Mouse (Mus musculus) mesoderm, embryonic 11.5 days (tissue): ENCODE measurements at regions not wholly inside any gene's neighbourhood (a gene's known extent, or its start where the extent isn't known, plus 50 kb on each side); places are given as distances from the start of the nearest gene placed in this dataset.

Experiments
- DNase-seq: peaks from one replicate; pipeline ENCODE4 v3.0.0-alpha.2; 2012; ENCODE audit warnings: low read depth, low spot score

- DNase-seq = no peak
Observed at GRCm38 (mm10) chr1:61316736-61317135, 321.9 kb upstream of the Pard3b start.

GRCm38 (mm10) chr1:61318042-61318441 is 320.6 kb upstream of the Pard3b start:
- no peak for DNase-seq

DNA sequence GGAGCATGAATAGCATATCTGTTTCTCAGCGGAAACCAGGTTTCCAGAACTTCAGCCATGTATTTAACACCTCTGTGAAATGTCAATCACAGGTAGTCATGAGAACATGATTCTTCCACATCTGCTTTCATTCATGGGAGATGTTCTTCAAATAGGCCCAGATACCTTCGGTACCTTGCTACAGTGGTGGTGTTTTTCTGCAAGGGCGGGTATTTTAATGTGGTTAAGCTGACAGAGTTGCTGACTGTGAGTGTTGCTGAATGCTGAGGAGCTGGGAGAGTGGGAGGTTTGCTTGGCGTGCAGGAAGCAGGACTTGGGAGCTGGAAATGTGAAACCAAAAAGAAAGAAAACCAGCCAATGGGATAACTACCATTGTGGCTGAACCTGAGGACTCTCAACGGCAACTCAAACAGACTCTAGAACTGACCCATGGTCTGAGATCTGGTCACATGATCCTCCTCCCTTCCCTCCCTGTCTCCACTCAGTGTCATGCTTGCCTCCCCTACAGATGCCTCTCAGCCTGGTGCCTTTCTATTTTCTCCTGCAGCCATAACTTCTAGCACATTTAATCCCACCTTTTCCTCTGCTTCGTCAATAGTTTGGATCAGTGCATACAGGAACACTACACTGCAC is 317.0 kb upstream of the Pard3b start:
- DNase-seq = no peak

DNA sequence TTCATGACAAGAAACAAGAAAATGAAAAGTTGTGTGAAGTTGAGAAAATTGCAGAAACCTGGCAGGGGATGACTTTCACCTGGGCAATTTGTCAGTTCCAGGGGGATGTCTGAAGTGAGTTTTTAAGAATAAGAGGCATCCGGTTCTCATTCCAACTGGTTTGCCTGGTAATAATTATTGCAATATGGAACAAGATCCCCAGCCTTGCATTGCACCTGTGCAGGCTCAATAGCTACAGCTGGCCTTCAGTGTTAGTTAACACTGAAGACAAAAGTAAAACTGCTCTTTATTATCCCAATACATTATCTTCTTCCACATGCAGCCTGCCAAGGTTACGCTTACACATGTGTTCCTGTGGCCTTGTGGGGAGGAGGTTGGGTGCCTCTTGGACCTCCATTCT is 307.2 kb upstream of the Pard3b start:
- no peak for DNase-seq

GRCm38 (mm10) chr1:61331906-61332305 is 306.7 kb upstream of the Pard3b start:
- DNase-seq = no peak

- no peak for DNase-seq
Observed at GRCm38 (mm10) chr1:61336367-61336766, 302.3 kb upstream of the Pard3b start.

DNA sequence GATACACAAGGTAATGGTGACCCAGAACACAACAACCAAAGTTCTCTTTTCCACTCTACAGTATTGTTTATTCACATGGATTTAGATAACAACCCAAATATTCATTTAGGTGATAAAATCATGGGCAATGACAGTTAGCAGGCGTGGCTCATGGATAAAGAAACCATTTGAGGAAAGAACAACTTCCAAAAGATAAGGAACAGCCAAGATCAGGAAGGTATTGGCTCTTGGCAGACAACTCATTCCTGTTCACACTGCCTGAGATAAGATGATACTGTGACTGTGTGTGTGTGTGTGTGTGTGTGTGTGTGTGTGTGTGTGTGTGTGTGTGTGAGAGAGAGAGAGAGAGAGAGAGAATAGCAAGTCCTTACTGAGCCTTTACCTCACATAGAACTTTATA is 285.7 kb upstream of the Pard3b start:
- DNase-seq = no peak

DNA sequence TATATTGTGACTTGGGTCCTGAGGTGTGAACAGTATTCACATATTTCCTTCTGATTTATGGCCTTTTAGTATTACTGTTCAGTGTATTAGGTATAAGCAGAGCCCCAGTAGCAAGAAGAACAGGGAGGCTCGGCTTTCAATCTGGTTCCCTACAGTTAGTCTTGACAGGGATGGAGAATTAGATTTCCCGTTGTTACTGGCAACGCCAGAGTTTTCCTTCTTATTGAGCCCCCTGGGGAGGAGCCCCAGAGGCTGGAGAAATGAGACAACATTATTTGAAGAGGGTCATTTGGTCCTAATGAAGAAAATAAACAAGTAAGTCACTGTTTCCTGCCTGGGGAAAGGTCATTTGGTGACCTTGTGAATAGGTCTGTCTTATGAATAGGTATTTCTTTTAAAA is 285.1 kb upstream of the Pard3b start:
- DNase-seq = peak; percentile 56

DNA sequence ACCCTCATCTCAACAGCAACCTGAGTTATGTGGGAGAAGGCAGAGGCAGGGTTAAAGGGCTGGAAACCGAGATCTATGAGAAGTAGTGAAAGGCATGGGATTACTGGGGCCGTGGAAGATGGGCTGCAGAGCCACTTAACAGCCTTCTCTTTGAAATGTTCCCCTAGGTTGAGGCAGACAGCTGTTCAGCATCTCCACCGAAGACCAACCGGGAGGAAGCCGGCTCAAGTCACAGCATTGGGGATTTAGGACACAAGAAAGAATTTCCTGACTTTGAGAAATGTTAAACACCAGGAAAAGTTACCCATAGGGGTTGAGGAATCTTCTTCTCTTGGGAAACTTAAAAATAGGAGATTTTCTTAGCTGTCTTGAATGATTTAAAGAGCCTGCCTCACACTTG is 283.4 kb upstream of the Pard3b start:
- DNase-seq = no peak

DNA sequence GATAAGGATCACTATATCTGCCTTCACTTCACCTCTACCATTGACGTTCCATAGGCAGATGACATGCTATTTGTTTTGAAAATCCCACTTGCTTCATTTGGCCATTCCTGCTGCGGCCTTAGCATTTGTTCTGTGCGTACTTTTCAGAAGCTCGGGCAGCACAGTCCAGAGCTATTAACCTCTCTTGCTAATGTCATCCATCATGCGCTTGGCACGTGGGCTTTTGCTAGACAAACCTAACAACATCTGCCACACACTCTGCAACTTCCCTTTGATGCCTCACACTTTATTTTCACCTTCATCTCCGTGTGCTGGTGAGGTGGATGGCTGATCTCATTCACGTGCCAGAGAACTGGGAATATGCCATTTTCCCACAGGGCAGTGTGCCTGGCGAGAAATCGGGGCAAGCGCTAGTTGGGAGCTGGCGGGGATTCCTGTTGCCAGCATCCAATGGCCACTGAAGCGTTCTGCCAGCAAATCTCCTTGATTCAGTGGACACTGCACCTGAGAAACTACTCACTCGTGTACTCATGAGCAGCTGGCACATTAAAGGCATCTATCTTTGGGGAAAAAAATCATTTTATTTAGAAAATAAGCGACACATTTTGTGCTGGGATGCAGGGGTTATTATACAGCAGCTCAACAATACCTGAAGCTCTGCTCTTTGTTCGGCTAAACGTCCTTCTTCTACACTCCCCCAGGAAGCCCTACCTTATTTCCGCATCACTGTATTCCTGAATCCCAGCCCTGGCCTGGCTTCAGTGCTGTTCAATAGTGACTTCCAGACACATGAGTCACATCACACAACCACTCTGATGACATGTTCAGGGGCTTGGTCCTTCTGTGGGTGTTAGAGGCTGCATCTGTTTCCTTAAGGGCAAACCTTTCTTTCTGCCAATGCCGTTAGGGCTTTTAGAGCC is 279.4 kb upstream of the Pard3b start:
- peak; percentile 35 for DNase-seq

GRCm38 (mm10) chr1:61372581-61372980 is 266.0 kb upstream of the Pard3b start:
- no peak for DNase-seq

GRCm38 (mm10) chr1:61373661-61374491 is 264.7 kb upstream of the Pard3b start:
- DNase-seq = peak; percentile 32

GRCm38 (mm10) chr1:61376417-61376816 is 262.2 kb upstream of the Pard3b start:
- no peak for DNase-seq

GRCm38 (mm10) chr1:61377070-61377469 is 261.6 kb upstream of the Pard3b start:
- DNase-seq = peak; percentile 83

DNA sequence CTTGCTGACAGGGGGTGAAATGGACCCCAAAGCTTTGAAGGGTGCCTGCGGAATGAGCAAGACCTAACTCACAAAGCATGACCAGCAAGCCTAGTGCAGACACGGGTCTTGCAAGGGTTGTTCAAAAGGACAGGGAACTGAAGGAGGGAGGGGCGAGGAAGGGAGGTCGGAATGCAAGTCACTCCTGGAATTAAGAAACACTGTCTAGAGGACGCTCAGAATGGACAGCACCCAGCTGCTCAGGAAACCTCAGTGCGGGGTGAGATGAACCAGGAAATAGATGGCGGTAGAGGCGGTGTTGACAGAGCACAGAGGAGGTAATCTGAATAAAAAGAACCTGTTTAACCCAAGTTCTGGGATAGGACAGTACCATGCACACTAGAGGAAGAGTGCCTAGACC is 260.4 kb upstream of the Pard3b start:
- no peak for DNase-seq

GRCm38 (mm10) chr1:61379771-61380517 is 258.7 kb upstream of the Pard3b start:
- DNase-seq = no peak

GRCm38 (mm10) chr1:61387587-61387986 is 251.0 kb upstream of the Pard3b start:
- DNase-seq = no peak

DNA sequence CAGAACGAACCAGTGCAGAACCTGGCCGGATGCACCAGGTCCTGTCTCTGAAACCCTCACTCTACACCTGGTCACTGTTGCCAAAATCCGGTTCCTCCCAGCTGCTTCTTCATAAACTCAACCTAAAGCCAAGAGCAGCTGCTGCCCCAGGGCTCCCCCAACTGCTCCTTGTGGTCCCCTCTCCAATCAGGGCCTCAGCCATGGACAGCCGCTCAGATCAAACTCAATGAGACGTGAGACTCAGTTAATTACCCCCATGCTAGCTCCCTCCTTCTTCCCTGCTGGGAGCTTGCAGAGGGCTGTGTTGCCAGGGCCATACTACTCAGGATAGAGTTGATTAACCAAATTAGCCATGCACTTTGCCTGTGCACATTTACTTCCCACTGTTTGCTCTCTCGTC is 240.8 kb upstream of the Pard3b start:
- DNase-seq = no peak

- DNase-seq = no peak
Observed at GRCm38 (mm10) chr1:61402339-61402738, 236.3 kb upstream of the Pard3b start.

- peak; percentile 16 for DNase-seq
Observed at GRCm38 (mm10) chr1:61407201-61407600, 231.4 kb upstream of the Pard3b start.

GRCm38 (mm10) chr1:61414772-61415171 is 223.9 kb upstream of the Pard3b start:
- no peak for DNase-seq
